Mouse (Mus musculus): Measurements from ENCODE around the gene Ltn1.

- TF ChIP-seq CTCF (IDR thresholded peaks at IDR 0.05; ENCODE audit: extremely low read depth, insufficient read depth, insufficient read length, insufficient replicate concordance): no peak
- TF ChIP-seq POLR2A (IDR thresholded peaks at IDR 0.05; ENCODE audit: low read depth, low read length): peak; percentile 46
These were observed 78.3 kb downstream of the Ltn1 start, which contains the start of gene N6amt1 for GRCm38 (mm10) chr16:87354075-87354583.

Data from spleen, adult 2 months (tissue).